Mouse (Mus musculus) heart, embryonic 16.5 days (tissue): ENCODE results near the gene Shf. TPM values are rescaled to one million over a fixed set of nuclear protein-coding genes. Genes with fewer than 3 reads are reported as not detected.
A peak's percentile ranks its signal among the peaks of the same experiment; 100 is the strongest.

Source experiments
- ATAC-seq: fragments of 200-750 bp; cut with Nextera tagmentation; replicated peaks from 2 replicates; pipeline ENCODE4 v1.8.0; 2017; ENCODE audit warnings: moderate number of reproducible peaks; ENCODE audit not compliant: insufficient read depth, low FRiP score; ENCODE audit errors: extremely low read depth
- H3K27ac ChIP-seq: fragments of 300-500 bp; sonication (generic); 2 replicates; pipeline ENCODE4 v1.5.1; 2014; ENCODE audit warnings: mild to moderate bottlenecking, low read length, control low read depth, moderate library complexity
- H3K27me3 ChIP-seq: fragments of 300-500 bp; sonication (generic); 2 replicates; pipeline ENCODE4 v1.6.1; 2014; ENCODE audit warnings: low read length, mixed read lengths; ENCODE audit not compliant: control insufficient read depth, insufficient read depth
- H3K36me3 ChIP-seq: fragments of 300-500 bp; sonication (generic); 2 replicates; pipeline ENCODE4 v1.6.1; 2014; ENCODE audit not compliant: control insufficient read depth, insufficient read depth
- H3K4me1 ChIP-seq: fragments of 300-500 bp; sonication (generic); 2 replicates; pipeline ENCODE4 v1.6.1; 2014; ENCODE audit warnings: low read length, mixed read lengths; ENCODE audit not compliant: control insufficient read depth, insufficient read depth
- H3K4me2 ChIP-seq: fragments of 300-500 bp; sonication (generic); 2 replicates; pipeline ENCODE4 v1.6.1; 2014; ENCODE audit warnings: low read depth, mild to moderate bottlenecking, control low read depth, low read length
- H3K4me3 ChIP-seq: fragments of 300-500 bp; sonication (generic); 2 replicates; pipeline ENCODE4 v1.5.1; 2014; ENCODE audit warnings: mild to moderate bottlenecking, control low read depth, low read length
- H3K9ac ChIP-seq: fragments of 300-500 bp; sonication (generic); 2 replicates; pipeline ENCODE4 v1.6.1; 2014; ENCODE audit warnings: low read length, control low read depth
- H3K9me3 ChIP-seq: fragments of 300-500 bp; sonication (generic); replicated peaks from 2 replicates; pipeline ENCODE4 v1.6.1; 2016; ENCODE audit warnings: low read length; ENCODE audit not compliant: control insufficient read depth
- WGBS: fragments of 180-500 bp; shearing (Covaris S2); extraction: QIAGEN DNeasy Blood & Tissue Kit; methylation state at CpG from one replicate; pipeline ENCODE4 v1.1.7; 2014; 5-methylcytosine and 5-hydroxymethylcytosine counted together
- polyA plus RNA-seq: library from polyadenylated mRNA; unstranded; fragments of >200 nt; fragmentation: Nextera tagmentation; extraction: Ambion mirVana; gene quantifications from 2 replicates; pipeline ENCODE4 v1.2.1, GENCODE M21; 2015

Gene Shf
- polyA plus RNA-seq, 1 experiment from 2014 or later, result 2.0 TPM

GRCm38 (mm10) chr2:122323960-122324359 is 45.0 kb downstream of the Shf start:
- H3K27me3 ChIP-seq, result no peaks in the 10 kb centered on the region
- ATAC-seq, result no peak
- H3K36me3 ChIP-seq, result no peaks in the 10 kb centered on the region
- H3K9ac ChIP-seq, result no peak overlapping the region
- no peak overlapping the region for H3K4me3 ChIP-seq
- peaks cover 2% of the 10 kb centered on the region; the same call in 1 of the 2 replicates for H3K4me1 ChIP-seq
- H3K9me3 ChIP-seq, result no peaks in the 10 kb centered on the region
- no peak overlapping the region for H3K27ac ChIP-seq
- no peak overlapping the region for H3K4me2 ChIP-seq
- WGBS, result 59% methylated on average over 3 of the region's 3 CpGs

GRCm38 (mm10) chr2:122317384-122317783 is 51.6 kb downstream of the Shf start:
- no peaks in the 10 kb centered on the region for H3K9me3 ChIP-seq
- H3K9ac ChIP-seq, result no peak overlapping the region
- no peak for ATAC-seq
- H3K4me1 ChIP-seq, result peaks cover 11% of the 10 kb centered on the region
- 52% methylated on average over 4 of the region's 4 CpGs for WGBS
- no peak overlapping the region for H3K27ac ChIP-seq
- peaks cover 45% of the 10 kb centered on the region for H3K27me3 ChIP-seq
- H3K4me2 ChIP-seq, result no peak overlapping the region
- no peaks in the 10 kb centered on the region for H3K36me3 ChIP-seq
- H3K4me3 ChIP-seq, result no peak overlapping the region

GRCm38 (mm10) chr2:122315372-122315771 is 53.6 kb downstream of the Shf start, which contains the start of gene Duox1:
Gene Duox1 (plus strand): TSS chr2:122315672.
- Histone ChIP-seq H3K9me3 (no peaks in the 10 kb centered on the region), H3K4me1 (peaks cover 11% of the 10 kb centered on the region), H3K4me2 (no peak within 1 kb of the TSS), H3K27me3 (peaks cover 61% of the 10 kb centered on the region), H3K9ac (no peak within 1 kb of the TSS), H3K27ac (no peak within 1 kb of the TSS), H3K4me3 (no peak within 1 kb of the TSS), H3K36me3 (no peaks in the 10 kb centered on the region)
- ATAC-seq, result no peak
- WGBS, result 84% methylated on average over 7 of the region's 7 CpGs

GRCm38 (mm10) chr2:122313536-122313935 is 55.4 kb downstream of the Shf start, which contains the start of gene Duoxa1:
Gene Duoxa1 (minus strand): TSS chr2:122313730.
- peaks cover 11% of the 10 kb centered on the region for H3K4me1 ChIP-seq
- H3K27ac ChIP-seq, result no peak within 1 kb of the TSS
- H3K4me2 ChIP-seq, result peak within 1 kb of the TSS; percentile 67
- peak; percentile 26; the same call in 1 of the 2 replicates for ATAC-seq
- 4% methylated on average over 24 of the region's 24 CpGs for WGBS
- H3K27me3 ChIP-seq, result peaks cover 70% of the 10 kb centered on the region
- no peaks in the 10 kb centered on the region for H3K36me3 ChIP-seq
- peak within 1 kb of the TSS; percentile 13; the same call in 1 of the 2 replicates for H3K9ac ChIP-seq
- peak within 1 kb of the TSS; percentile 40 for H3K4me3 ChIP-seq
- H3K9me3 ChIP-seq, result no peaks in the 10 kb centered on the region

- 5% methylated on average over 27 of the region's 27 CpGs for WGBS
- Histone ChIP-seq H3K4me1 (peaks cover 11% of the 10 kb centered on the region), H3K9ac (no peak overlapping the region), H3K36me3 (no peaks in the 10 kb centered on the region), H3K4me3 (peak overlapping the region; percentile 40), H3K4me2 (peak overlapping the region; percentile 67), H3K27me3 (peaks cover 67% of the 10 kb centered on the region), H3K9me3 (no peaks in the 10 kb centered on the region), H3K27ac (no peak overlapping the region)
- 0 out of 2 replicates have a peak, but pooled peaks have one; percentile 6 for ATAC-seq
Measured at GRCm38 (mm10) chr2:122312722-122313417, 56.1 kb downstream of the Shf start.

GRCm38 (mm10) chr2:122311561-122311960 is 57.4 kb downstream of the Shf start:
- 56% methylated on average over 2 of the region's 2 CpGs for WGBS
- peaks cover 11% of the 10 kb centered on the region for H3K4me1 ChIP-seq
- no peak overlapping the region for H3K4me3 ChIP-seq
- no peaks in the 10 kb centered on the region for H3K36me3 ChIP-seq
- ATAC-seq, result no peak
- no peak overlapping the region for H3K27ac ChIP-seq
- peaks cover 66% of the 10 kb centered on the region for H3K27me3 ChIP-seq
- no peak overlapping the region for H3K4me2 ChIP-seq
- no peak overlapping the region for H3K9ac ChIP-seq
- H3K9me3 ChIP-seq, result no peaks in the 10 kb centered on the region

GRCm38 (mm10) chr2:122309647-122310046 is 59.3 kb downstream of the Shf start:
- H3K9me3 ChIP-seq, result no peaks in the 10 kb centered on the region
- H3K27me3 ChIP-seq, result peaks cover 62% of the 10 kb centered on the region
- no peaks in the 10 kb centered on the region for H3K36me3 ChIP-seq
- H3K4me3 ChIP-seq, result no peak overlapping the region
- no peak for ATAC-seq
- peaks cover 11% of the 10 kb centered on the region for H3K4me1 ChIP-seq
- 42% methylated on average over 3 of the region's 3 CpGs for WGBS
- H3K27ac ChIP-seq, result no peak overlapping the region
- H3K9ac ChIP-seq, result no peak overlapping the region
- no peak overlapping the region for H3K4me2 ChIP-seq

GRCm38 (mm10) chr2:122306184-122306583 is 62.8 kb downstream of the Shf start:
- peaks cover 60% of the 10 kb centered on the region for H3K27me3 ChIP-seq
- no peak for ATAC-seq
- 21% methylated on average over 4 of the region's 4 CpGs for WGBS
- no peak overlapping the region for H3K4me3 ChIP-seq
- H3K9ac ChIP-seq, result no peak overlapping the region
- H3K27ac ChIP-seq, result no peak overlapping the region
- H3K9me3 ChIP-seq, result no peaks in the 10 kb centered on the region
- no peak overlapping the region for H3K4me2 ChIP-seq
- H3K36me3 ChIP-seq, result no peaks in the 10 kb centered on the region
- H3K4me1 ChIP-seq, result peaks cover 11% of the 10 kb centered on the region

- 80% methylated on average over 16 of the region's 16 CpGs for WGBS
- Histone ChIP-seq H3K4me1 (peaks cover 15% of the 10 kb centered on the region), H3K9ac (no peak overlapping the region), H3K4me2 (no peak overlapping the region), H3K27ac (no peak overlapping the region), H3K9me3 (no peaks in the 10 kb centered on the region), H3K4me3 (no peak overlapping the region), H3K27me3 (peaks cover 62% of the 10 kb centered on the region), H3K36me3 (no peaks in the 10 kb centered on the region)
- no peak for ATAC-seq
Measured at GRCm38 (mm10) chr2:122305097-122305892, 63.7 kb downstream of the Shf start.
